Mouse (Mus musculus) heart, embryonic 10.5 days (tissue): Measurements from ENCODE around the gene Fam160a1. TPM values are rescaled to one million over a fixed set of nuclear protein-coding genes. Genes with fewer than 3 reads are reported as not detected.

Experiments
- DNase-seq: peaks from one replicate; pipeline ENCODE4 v3.0.0-alpha.2; 2017; ENCODE audit warnings: low spot score
- H3K27ac ChIP-seq: fragments of 300-500 bp; sonication (generic); 2 replicates; pipeline ENCODE4 v1.5.1; 2016; ENCODE audit warnings: mild to moderate bottlenecking
- H3K27me3 ChIP-seq: fragments of 300-500 bp; sonication (generic); 2 replicates; pipeline ENCODE4 v1.6.1; 2016; ENCODE audit warnings: mild to moderate bottlenecking; ENCODE audit not compliant: poor library complexity, insufficient read depth, severe bottlenecking
- H3K36me3 ChIP-seq: fragments of 300-500 bp; sonication (generic); 2 replicates; pipeline ENCODE4 v1.6.1; 2016; ENCODE audit warnings: mild to moderate bottlenecking, moderate library complexity
- H3K4me1 ChIP-seq: fragments of 300-500 bp; sonication (generic); 2 replicates; pipeline ENCODE4 v1.6.1; 2016; ENCODE audit warnings: mild to moderate bottlenecking
- H3K4me3 ChIP-seq: fragments of 300-500 bp; sonication (generic); 2 replicates; pipeline ENCODE4 v1.5.1; 2016; ENCODE audit warnings: mild to moderate bottlenecking, moderate library complexity
- H3K9me3 ChIP-seq: fragments of 300-500 bp; sonication (generic); 2 replicates; pipeline ENCODE4 v1.6.1; 2016; ENCODE audit warnings: mild to moderate bottlenecking, moderate library complexity
- WGBS: fragments of 180-500 bp; shearing (Covaris S2); methylation state at CpG from one replicate; pipeline ENCODE4 v1.1.7; 2016; 5-methylcytosine and 5-hydroxymethylcytosine counted together
- polyA plus RNA-seq: library from polyadenylated mRNA; unstranded; fragments of >200 nt; fragmentation: Nextera tagmentation; extraction: Ambion mirVana; gene quantifications from 2 replicates; pipeline ENCODE4 v1.2.1, GENCODE M21; 2016

The Fam160a1 gene
- polyA plus RNA-seq, 1 experiment from 2014 or later = 1.7 TPM

DNA sequence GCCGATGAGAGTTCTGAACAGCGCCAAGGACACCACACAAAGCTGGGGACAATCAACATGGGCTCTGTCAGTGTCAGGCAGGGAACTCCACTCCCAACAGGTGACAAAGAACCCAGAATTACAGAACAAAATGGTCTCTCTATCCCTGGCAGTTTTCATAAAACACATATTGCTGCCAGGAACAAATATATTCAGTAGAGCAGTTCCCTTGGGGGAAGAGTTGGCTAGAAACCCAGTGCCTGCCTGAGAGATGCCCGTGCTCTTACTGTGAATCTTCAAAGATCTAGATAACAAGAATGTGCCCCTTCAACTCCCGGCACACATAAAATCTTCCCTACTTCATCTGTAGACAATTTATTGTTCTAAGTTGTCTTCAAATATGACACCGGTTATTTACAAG, 133.5 kb downstream of the Fam160a1 start:
- Histone ChIP-seq H3K36me3 (no peaks in the 10 kb centered on the region), H3K27ac (no peak overlapping the region), H3K27me3 (no peaks in the 10 kb centered on the region), H3K9me3 (no peaks in the 10 kb centered on the region), H3K4me3 (no peak overlapping the region), H3K4me1 (peaks cover 17% of the 10 kb centered on the region; the same call in 1 of the 2 replicates)
- no peak for DNase-seq
- 87% methylated on average over 5 of the region's 5 CpGs for WGBS

DNA sequence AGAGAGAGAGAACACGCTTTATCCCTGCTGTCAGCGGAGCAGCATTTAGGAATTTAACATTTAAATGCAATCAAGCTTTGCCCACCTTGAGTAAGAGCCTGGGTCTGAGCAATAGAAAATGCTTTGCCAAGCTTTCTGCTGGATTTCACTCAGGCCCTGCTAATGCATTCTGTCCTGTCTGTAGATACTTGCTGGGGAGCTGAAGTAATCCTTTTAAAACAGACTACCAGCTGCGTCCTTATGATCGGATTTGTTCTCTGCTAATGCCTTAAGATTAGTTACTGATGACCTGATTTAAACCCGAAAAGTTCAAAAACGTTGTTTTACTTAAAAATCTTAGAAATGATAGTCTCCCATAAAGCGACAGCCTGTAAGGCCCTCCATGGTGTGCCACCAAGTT, 136.0 kb downstream of the Fam160a1 start:
- Histone ChIP-seq H3K27ac (no peak overlapping the region), H3K9me3 (no peaks in the 10 kb centered on the region), H3K4me3 (no peak overlapping the region), H3K27me3 (0 out of 2 replicates have a peak, but pooled peaks cover 3% of the 10 kb centered on the region), H3K36me3 (no peaks in the 10 kb centered on the region), H3K4me1 (peaks cover 26% of the 10 kb centered on the region; the same call in 1 of the 2 replicates)
- 82% methylated on average over 7 of the region's 7 CpGs for WGBS
- no peak for DNase-seq

DNA sequence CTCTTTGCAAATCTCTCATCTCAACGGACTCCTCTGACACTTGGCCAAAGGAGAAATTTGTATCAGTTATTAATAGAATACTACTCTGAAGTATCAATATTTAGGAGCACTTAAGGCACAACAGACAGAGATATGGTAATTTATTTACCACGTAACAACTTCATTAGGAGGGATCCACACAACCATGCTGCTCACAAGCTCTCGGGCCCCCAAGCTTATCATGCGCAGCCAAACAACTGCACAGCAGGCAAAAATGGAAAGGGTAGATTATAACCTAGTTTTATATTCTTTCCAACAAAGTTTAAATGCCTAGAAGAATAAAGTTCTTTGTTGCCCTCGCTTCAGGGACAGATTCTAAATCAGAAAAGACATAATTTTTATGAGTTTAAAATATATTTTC, 137.1 kb downstream of the Fam160a1 start:
- WGBS = 82% methylated on average over 5 of the region's 5 CpGs

DNA sequence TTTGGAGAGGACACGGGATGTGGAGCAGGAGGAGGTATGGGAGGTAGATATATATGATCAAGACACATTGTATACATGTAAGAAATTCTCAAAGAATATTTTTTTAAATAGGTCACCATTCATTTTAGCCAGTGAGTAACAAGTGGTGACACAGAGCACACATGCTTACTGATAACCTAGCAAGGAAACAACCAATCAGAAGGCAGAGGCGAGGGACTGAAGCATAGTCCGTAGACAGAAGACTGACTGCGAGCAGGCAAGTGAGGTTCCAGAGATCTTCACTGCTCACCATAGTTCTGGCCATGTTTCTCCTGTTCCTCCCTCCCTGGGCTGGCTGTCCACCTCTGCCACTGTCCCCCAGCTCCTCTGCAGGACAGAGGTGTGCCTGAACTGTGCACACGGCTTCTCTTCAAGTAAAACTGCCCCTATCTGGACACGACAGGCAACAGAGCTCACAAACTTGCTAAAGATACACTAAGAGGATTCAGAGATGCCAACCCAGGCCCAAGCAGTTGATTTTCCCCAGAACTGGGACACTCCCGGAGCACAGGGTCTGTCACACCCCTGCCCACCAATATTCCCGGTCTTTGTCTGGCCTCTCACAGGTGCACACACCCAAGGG, 137.7 kb downstream of the Fam160a1 start:
- Histone ChIP-seq H3K27ac (peak overlapping the region; percentile 22; the same call in 1 of the 2 replicates), H3K4me1 (peaks cover 23% of the 10 kb centered on the region; the same call in 1 of the 2 replicates), H3K27me3 (0 out of 2 replicates have a peak, but pooled peaks cover 3% of the 10 kb centered on the region), H3K9me3 (no peaks in the 10 kb centered on the region), H3K36me3 (no peaks in the 10 kb centered on the region), H3K4me3 (no peak overlapping the region)
- no peak for DNase-seq
- 62% methylated on average over 8 of the region's 8 CpGs for WGBS

More for the DNA sequence above, 137.1 kb downstream of the Fam160a1 start:
- Histone ChIP-seq H3K36me3 (no peaks in the 10 kb centered on the region), H3K4me3 (no peak overlapping the region), H3K27me3 (0 out of 2 replicates have a peak, but pooled peaks cover 3% of the 10 kb centered on the region), H3K27ac (peak overlapping the region; percentile 22; the same call in 1 of the 2 replicates), H3K9me3 (no peaks in the 10 kb centered on the region), H3K4me1 (peaks cover 28% of the 10 kb centered on the region; the same call in 1 of the 2 replicates)
- no peak for DNase-seq

DNA sequence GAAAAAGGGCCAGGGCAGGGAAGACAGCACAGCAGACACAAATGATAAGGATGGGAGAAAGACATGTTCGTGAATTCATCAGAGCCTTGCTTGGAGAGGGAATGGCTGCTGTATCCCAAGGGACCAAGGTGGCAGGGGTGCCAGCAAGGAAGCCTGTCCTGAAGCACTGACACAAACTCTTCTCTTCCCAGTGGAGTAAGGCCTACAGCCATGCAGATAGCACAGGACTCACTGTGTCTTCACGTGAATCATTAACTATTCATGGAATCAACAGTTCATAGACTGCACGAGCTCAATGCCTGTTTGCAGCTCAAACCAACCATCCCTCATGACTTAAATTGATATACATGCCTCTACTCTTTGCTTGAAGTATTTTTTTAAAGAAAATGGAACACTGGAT, 139.1 kb downstream of the Fam160a1 start:
- H3K27me3 ChIP-seq = 0 out of 2 replicates have a peak, but pooled peaks cover 3% of the 10 kb centered on the region
- 72% methylated on average over 3 of the region's 3 CpGs for WGBS
- H3K9me3 ChIP-seq = no peaks in the 10 kb centered on the region
- H3K27ac ChIP-seq = 0 out of 2 replicates have a peak overlapping the region, but pooled peaks have one; percentile 1
- no peaks in the 10 kb centered on the region for H3K36me3 ChIP-seq
- H3K4me3 ChIP-seq = no peak overlapping the region
- peaks cover 31% of the 10 kb centered on the region for H3K4me1 ChIP-seq
- DNase-seq = no peak

DNA sequence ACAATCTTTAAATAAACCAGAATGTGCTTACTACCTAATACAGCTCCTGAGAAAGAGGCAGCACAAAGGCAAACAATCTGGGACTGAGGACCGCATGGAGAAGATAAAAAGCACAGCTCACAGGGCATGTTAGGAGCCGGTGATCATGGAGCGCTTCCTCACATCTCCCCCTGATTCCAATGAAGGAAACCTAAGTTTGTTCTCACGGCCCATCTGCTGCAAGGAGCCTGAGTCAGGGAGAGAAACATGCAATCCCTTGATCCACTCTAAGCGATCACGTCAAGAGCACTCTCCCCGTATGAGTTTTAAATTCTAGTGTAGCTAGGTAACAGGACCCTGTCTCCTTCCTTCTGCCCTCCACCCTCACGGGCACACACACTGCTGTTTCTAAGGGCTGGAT, 140.0 kb downstream of the Fam160a1 start:
- Histone ChIP-seq H3K4me1 (peaks cover 39% of the 10 kb centered on the region), H3K36me3 (no peaks in the 10 kb centered on the region), H3K27me3 (0 out of 2 replicates have a peak, but pooled peaks cover 3% of the 10 kb centered on the region), H3K4me3 (no peak overlapping the region), H3K9me3 (no peaks in the 10 kb centered on the region), H3K27ac (no peak overlapping the region)
- DNase-seq = no peak
- WGBS = 73% methylated on average over 8 of the region's 8 CpGs

DNA sequence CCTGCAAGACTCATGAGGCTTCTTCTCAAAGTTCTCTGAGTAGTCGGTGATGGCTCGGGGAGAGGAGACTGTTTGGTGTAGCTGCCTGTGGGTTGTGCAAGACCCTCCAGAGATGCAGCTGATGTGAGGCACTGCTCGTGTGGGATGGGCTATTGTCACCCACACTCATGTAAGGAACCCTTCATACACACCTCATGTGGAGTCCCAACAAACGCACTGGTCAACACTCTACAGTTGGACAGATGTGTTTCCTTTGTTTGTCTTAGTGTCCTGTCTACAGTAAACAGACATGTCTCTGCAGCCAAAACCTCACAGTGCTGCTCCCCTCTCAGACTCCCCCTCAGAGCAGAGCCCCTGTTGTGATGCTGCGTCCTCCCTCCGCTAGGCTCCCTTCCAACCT, 147.2 kb downstream of the Fam160a1 start:
- Histone ChIP-seq H3K27ac (no peak overlapping the region), H3K4me3 (no peak overlapping the region), H3K27me3 (no peaks in the 10 kb centered on the region), H3K36me3 (no peaks in the 10 kb centered on the region), H3K4me1 (peaks cover 40% of the 10 kb centered on the region), H3K9me3 (no peaks in the 10 kb centered on the region)
- DNase-seq = no peak
- WGBS = 85% methylated on average over 6 of the region's 6 CpGs

DNA sequence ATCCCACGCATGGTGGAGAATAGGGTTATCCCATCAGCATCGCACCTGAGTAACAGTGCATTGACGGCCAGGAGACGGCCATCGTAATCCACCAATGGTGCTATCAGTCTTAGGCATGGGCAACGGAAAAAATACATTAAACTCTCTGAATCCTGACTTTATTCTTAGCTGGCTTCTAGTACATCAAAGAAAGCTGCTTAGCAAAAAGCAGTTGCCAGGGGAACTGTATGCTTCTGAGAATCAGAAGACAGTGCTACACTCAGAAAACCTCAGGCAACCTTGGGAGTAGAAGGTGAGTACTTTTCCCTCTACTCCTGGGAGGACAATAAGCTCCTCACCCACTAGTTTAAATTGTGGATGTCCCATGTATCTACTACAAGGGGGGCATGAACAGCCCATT, 149.4 kb downstream of the Fam160a1 start:
- Histone ChIP-seq H3K27me3 (no peaks in the 10 kb centered on the region; the same call in 1 of the 2 replicates), H3K4me3 (no peak overlapping the region), H3K4me1 (peaks cover 44% of the 10 kb centered on the region), H3K9me3 (no peaks in the 10 kb centered on the region), H3K27ac (peak overlapping the region; percentile 42; the same call in 1 of the 2 replicates), H3K36me3 (no peaks in the 10 kb centered on the region)
- 91% methylated on average over 6 of the region's 6 CpGs for WGBS
- DNase-seq = no peak

DNA sequence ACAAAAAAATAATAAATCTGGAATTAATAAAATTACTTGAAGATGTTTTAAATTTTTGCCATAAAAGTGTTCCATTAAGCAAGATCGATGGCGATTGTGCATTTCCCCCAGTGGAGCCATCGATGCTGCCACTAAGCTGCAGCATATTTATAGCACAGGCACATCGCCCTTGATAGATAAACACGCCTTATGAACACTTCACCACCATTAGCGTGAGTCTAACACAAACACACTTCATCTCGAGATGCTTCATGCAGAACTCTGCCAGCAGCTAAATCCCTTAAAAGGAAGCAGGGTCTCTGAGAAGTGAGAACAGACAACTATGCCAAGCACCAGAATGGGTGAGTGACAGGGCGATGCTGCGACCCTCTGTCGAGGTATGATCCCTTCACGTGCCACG, 150.4 kb downstream of the Fam160a1 start:
- WGBS = 55% methylated on average over 12 of the region's 12 CpGs
- DNase-seq = no peak
- peak overlapping the region; percentile 42; the same call in 1 of the 2 replicates for H3K27ac ChIP-seq

DNA sequence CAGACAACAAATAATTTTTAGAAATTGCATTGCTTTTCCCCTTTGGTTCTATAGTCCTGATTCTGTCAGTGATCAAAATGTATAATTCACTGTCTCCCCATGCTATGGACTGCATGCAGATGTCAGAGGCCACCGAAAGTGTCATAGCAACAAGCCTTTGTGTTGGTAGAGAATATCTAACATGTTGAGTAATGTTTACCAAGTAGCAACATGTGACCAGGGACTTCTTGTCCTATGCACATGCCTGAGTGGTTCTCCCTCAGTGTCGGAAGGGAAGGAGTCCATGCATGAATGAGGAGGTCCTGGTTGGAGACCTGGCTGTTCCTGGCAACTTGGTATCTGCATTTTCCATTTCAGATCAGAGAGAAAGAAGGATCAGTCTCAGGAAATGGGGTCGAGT, 150.9 kb downstream of the Fam160a1 start:
- H3K27me3 ChIP-seq = no peaks in the 10 kb centered on the region; the same call in 1 of the 2 replicates
- DNase-seq = no peak
- 65% methylated on average over 3 of the region's 3 CpGs for WGBS
- no peak overlapping the region for H3K4me3 ChIP-seq
- H3K36me3 ChIP-seq = no peaks in the 10 kb centered on the region
- H3K4me1 ChIP-seq = peaks cover 44% of the 10 kb centered on the region
- no peaks in the 10 kb centered on the region for H3K9me3 ChIP-seq
- no peak overlapping the region for H3K27ac ChIP-seq

More for the DNA sequence above, 150.4 kb downstream of the Fam160a1 start:
- Histone ChIP-seq H3K4me3 (no peak overlapping the region), H3K4me1 (peaks cover 46% of the 10 kb centered on the region), H3K9me3 (no peaks in the 10 kb centered on the region), H3K36me3 (no peaks in the 10 kb centered on the region), H3K27me3 (no peaks in the 10 kb centered on the region; the same call in 1 of the 2 replicates)

DNA sequence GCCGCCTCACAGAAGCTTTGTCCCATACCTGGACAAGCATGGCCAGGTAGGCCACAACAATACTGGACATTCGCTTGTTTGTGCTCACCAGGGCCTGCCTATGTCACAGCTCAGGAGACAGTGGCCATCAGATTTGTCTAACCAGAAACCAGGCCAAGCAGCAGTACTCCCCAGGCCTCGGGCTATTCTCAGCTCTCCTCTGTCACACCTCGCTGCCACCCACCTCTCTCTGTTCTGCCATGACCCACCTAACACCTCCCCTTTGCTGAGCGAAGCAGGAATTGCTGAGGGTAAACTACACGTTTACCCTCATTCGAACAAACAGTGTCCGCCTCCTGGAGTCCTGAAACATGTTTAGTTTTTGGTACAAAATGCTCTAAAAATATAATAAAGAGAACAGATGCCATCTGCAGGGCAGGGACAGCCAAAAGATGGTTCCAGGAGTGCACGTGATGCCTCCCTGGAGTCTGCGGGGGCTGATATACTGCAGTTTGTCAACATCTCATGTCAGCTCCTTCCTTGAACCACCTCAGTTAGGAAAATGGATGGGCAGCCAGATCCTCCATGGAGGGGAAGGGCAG, 152.4 kb downstream of the Fam160a1 start:
- WGBS = 74% methylated on average over 10 of the region's 10 CpGs

DNA sequence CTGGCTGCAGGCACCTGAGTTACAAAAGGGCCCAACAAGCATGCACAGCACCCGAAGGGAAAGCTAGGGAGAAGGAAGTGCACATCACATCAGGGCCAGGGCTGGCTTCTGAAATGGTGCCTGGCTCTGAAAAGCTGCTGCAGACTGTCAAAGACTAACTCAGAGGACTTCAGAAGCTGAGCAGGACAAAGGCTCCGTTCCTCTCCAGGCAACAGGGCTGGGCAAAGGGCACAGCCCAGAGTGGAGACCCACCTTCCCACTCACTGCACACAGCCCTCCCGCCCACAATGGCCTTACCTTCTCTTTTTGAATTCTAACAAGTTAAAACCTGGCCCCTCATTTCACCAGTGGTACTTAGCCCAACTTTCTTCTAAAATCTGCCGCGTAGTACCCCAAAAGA, 153.3 kb downstream of the Fam160a1 start:
- WGBS = 77% methylated on average over 5 of the region's 5 CpGs
- 0 out of 2 replicates have a peak overlapping the region, but pooled peaks have one; percentile 36 for H3K27ac ChIP-seq
- H3K27me3 ChIP-seq = no peaks in the 10 kb centered on the region; the same call in 1 of the 2 replicates
- H3K36me3 ChIP-seq = no peaks in the 10 kb centered on the region
- H3K9me3 ChIP-seq = no peaks in the 10 kb centered on the region
- H3K4me1 ChIP-seq = peaks cover 49% of the 10 kb centered on the region
- no peak for DNase-seq
- H3K4me3 ChIP-seq = no peak overlapping the region

More for the DNA sequence above, 152.4 kb downstream of the Fam160a1 start:
- Histone ChIP-seq H3K4me1 (peaks cover 42% of the 10 kb centered on the region), H3K4me3 (no peak overlapping the region), H3K27ac (peak overlapping the region; percentile 32; the same call in 1 of the 2 replicates), H3K36me3 (no peaks in the 10 kb centered on the region), H3K9me3 (no peaks in the 10 kb centered on the region), H3K27me3 (no peaks in the 10 kb centered on the region; the same call in 1 of the 2 replicates)
- DNase-seq = no peak
